Mouse (Mus musculus): ENCODE measurements around the gene Tmem51. TPM values are rescaled to one million over a fixed set of nuclear protein-coding genes. Genes with fewer than 3 reads are reported as not detected.

The Tmem51 gene
- polyA plus RNA-seq, 1 experiment from 2014 or later, result 6.4 TPM

- Histone ChIP-seq H3K4me2 (no peak overlapping the region), H3K27ac (no peak overlapping the region), H3K4me1 (replicated peaks) (peaks cover 36% of the 10 kb centered on the region), H3K36me3 (no peaks in the 10 kb centered on the region), H3K27me3 (peaks cover 46% of the 10 kb centered on the region), H3K9me3 (no peaks in the 10 kb centered on the region), H3K4me3 (no peak overlapping the region), H3K9ac (no peak overlapping the region)
- WGBS, result 54% methylated on average over 18 of the region's 18 CpGs
- 0 out of 2 replicates have a peak, but pooled peaks have one; percentile 30 for ATAC-seq (ENCODE audit: low FRiP score)
Measured at GRCm38 (mm10) chr4:142080901-142081630, 3.0 kb downstream of the Tmem51 start.

DNA sequence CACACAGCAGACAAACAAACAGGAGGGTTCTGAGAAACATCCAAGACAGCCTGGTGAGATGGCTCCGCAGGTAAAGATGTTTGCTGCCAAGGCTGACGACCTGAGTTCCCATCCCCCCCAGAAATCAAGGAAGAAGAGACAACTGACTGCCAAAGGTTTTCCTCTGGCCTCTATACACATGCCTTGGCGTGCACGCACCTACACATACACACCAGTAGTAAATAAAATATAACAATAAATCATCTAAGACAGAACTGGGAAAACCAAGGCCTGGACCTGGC lies 3.7 kb downstream of the Tmem51 start:
- Histone ChIP-seq H3K27ac (no peak overlapping the region), H3K36me3 (no peaks in the 10 kb centered on the region), H3K4me3 (no peak overlapping the region), H3K4me1 (replicated peaks) (peaks cover 36% of the 10 kb centered on the region), H3K9me3 (no peaks in the 10 kb centered on the region), H3K9ac (no peak overlapping the region), H3K27me3 (peaks cover 45% of the 10 kb centered on the region), H3K4me2 (no peak overlapping the region)
- WGBS, result 80% methylated on average over 4 of the region's 4 CpGs
- no peak for ATAC-seq (ENCODE audit: low FRiP score)

DNA sequence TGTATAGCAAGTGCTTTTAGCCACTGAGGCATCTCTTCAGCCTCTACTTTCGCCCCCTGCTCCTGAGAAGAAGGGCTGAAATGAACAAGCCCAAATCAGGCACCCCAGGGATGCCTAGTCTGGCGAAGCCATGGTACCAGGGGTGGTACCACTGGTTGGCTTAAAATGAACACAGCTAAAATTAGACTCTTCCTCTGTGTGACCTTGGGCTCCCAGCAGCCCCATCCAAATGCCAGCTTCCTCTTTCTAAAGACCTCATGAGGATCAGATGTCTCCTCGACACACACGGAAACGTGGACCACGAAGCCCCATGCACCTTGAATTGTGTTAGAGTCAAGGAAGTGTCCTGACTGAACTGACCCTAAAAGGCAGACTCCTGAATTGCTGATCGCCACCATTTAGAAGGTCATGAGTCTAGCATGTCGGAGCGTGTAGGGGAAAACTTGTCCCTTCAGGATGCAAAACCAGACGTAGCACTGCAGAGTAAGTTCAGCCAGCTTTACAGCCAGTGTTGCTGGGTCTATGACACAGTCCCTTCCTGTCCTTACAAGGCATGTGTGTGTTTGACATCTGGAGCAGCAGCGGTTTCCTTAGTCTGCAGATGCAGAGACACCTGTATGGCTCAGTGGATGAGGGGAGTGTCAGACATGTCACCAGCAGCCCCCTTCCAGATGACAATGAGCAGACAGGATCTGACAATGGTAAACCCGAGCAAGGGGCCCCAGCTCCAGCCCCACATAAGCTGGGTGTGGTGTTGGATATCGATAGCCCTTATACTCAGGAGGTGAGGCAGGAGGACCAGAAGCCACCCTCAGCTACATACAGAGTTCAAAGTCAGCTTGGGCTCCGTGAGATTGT lies 4.2 kb downstream of the Tmem51 start:
- Histone ChIP-seq H3K27me3 (peaks cover 41% of the 10 kb centered on the region), H3K4me1 (replicated peaks) (peaks cover 32% of the 10 kb centered on the region), H3K9me3 (no peaks in the 10 kb centered on the region), H3K27ac (no peak overlapping the region), H3K9ac (peak overlapping the region; percentile 1; the same call in 1 of the 2 replicates), H3K4me3 (no peak overlapping the region), H3K4me2 (no peak overlapping the region), H3K36me3 (no peaks in the 10 kb centered on the region)
- ATAC-seq (ENCODE audit: low FRiP score), result no peak
- 82% methylated on average over 14 of the region's 14 CpGs for WGBS

DNA sequence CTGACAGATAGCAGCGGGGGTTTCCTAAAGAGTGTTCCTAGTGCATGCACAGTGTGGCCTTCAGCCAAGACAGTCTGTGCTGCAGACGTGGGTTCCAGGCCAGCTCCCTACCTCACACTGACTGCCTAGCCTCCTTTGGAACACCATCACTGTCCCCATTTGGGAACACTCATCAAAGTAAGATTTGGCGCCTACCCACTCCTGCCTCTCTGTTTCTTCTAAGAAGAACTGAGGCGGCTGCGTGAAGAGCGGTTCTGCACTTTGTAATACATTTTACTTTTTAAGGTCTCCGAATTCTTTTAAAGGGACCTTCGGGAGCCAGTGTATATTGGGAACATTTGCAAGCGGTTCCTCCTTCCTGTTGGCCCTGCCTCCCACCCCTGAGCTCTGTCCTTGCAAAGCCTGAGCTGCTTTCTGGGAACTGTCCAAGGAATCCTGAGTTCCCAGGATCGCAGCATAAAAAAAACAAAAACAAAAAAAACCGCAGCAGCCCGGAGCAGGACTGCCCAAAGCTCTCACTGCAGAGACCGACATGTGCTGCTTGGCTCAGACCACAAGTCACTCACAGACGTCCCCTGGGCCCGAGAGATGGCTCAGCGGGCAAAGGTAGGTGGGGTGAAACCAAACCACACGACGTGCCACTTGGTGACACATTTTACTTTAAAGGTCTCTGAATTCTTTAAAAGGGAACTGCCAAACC lies 6.4 kb downstream of the Tmem51 start:
- H3K4me3 ChIP-seq, result no peak overlapping the region
- H3K27ac ChIP-seq, result no peak overlapping the region
- no peaks in the 10 kb centered on the region for H3K9me3 ChIP-seq
- 45% methylated on average over 18 of the region's 18 CpGs for WGBS
- no peak overlapping the region for H3K9ac ChIP-seq
- H3K4me1 ChIP-seq (replicated peaks), result peaks cover 16% of the 10 kb centered on the region
- no peak overlapping the region for H3K4me2 ChIP-seq
- peaks cover 22% of the 10 kb centered on the region for H3K27me3 ChIP-seq
- ATAC-seq (ENCODE audit: low FRiP score), result no peak
- H3K36me3 ChIP-seq, result no peaks in the 10 kb centered on the region

- H3K4me3 ChIP-seq, result no peak overlapping the region
- ATAC-seq (ENCODE audit: low FRiP score), result no peak
- H3K4me1 ChIP-seq (replicated peaks), result peaks cover 16% of the 10 kb centered on the region
- no peaks in the 10 kb centered on the region for H3K36me3 ChIP-seq
- no peak overlapping the region for H3K9ac ChIP-seq
- no peaks in the 10 kb centered on the region for H3K9me3 ChIP-seq
- H3K27ac ChIP-seq, result no peak overlapping the region
- H3K4me2 ChIP-seq, result no peak overlapping the region
- H3K27me3 ChIP-seq, result peaks cover 19% of the 10 kb centered on the region
- WGBS, result 73% methylated on average over 1 of the region's 1 CpGs
Measured at GRCm38 (mm10) chr4:142076883-142077282, 7.2 kb downstream of the Tmem51 start.

- Histone ChIP-seq H3K4me3 (no peak overlapping the region), H3K4me2 (no peak overlapping the region), H3K36me3 (no peaks in the 10 kb centered on the region), H3K9me3 (no peaks in the 10 kb centered on the region), H3K27me3 (peaks cover 23% of the 10 kb centered on the region), H3K27ac (no peak overlapping the region), H3K4me1 (replicated peaks) (peaks cover 20% of the 10 kb centered on the region), H3K9ac (no peak overlapping the region)
- no peak for ATAC-seq (ENCODE audit: low FRiP score)
- WGBS, result 84% methylated on average over 11 of the region's 11 CpGs
Measured at GRCm38 (mm10) chr4:142075931-142076330, 8.2 kb downstream of the Tmem51 start.

GRCm38 (mm10) chr4:142074060-142074732 lies 9.9 kb downstream of the Tmem51 start:
- Histone ChIP-seq H3K4me3 (no peak overlapping the region), H3K4me2 (no peak overlapping the region), H3K9me3 (no peaks in the 10 kb centered on the region), H3K4me1 (replicated peaks) (peaks cover 18% of the 10 kb centered on the region), H3K27ac (no peak overlapping the region), H3K36me3 (no peaks in the 10 kb centered on the region), H3K9ac (no peak overlapping the region), H3K27me3 (peaks cover 37% of the 10 kb centered on the region)
- ATAC-seq (ENCODE audit: low FRiP score), result no peak
- WGBS, result 69% methylated on average over 13 of the region's 13 CpGs

DNA sequence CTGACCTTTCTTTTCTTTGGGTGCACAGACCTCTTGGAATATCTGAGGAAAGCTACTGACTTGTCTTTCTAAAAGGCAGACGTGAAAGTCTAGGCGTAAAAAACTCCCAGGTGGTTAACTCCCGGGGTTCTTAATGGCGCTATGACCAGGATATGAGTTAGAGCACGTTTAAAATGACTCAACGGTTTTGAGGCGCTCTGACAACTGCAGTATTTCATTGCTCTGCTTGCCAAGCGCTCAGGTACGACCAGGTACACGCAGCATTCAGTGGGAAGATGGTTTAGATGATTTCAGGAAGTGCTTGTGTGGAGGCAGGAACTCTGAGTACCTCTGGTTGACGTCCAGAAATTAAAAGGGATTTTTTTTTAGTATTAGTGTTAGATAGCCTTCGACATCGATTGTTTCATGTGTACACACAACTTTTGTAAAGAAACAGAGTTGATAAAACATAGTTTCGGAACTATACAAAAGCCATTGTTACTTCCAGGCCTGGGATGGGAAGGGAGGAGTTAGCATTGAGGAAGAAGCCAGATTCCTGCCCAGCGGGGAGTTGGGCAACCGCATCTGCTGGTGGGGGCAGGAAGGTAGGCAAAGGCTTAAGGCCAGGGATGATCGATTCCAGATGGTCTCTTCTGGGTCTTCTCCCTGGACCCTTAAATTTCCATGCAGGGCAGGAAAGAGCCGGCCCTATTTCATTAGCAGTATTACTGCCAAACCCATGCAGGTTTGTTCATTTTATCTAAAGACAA lies 12.7 kb downstream of the Tmem51 start:
- Histone ChIP-seq H3K4me3 (no peak overlapping the region), H3K4me1 (replicated peaks) (peaks cover 22% of the 10 kb centered on the region), H3K4me2 (no peak overlapping the region), H3K36me3 (no peaks in the 10 kb centered on the region), H3K27me3 (peaks cover 43% of the 10 kb centered on the region), H3K27ac (no peak overlapping the region), H3K9me3 (no peaks in the 10 kb centered on the region), H3K9ac (no peak overlapping the region)
- WGBS, result 9% methylated on average over 18 of the region's 18 CpGs
- no peak for ATAC-seq (ENCODE audit: low FRiP score)

DNA sequence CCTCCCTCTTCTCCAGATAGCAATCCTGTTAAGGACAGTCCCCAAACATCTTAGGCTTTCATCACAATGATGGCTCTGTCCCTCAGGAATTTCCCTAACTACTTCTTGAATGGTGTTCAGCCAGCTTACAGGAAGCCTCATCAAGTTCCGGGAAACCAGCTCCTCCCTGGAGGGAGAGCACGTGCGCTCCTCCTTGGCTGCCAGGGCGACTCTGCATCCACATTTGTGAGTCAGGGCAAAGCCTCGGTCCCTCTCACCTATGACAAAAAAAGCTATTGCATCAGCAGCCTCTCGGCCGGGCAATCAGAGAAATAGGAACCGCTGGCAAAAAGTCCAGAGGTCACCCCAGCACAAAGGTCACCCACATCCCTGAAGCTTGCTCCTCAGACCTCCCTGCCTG lies 13.3 kb downstream of the Tmem51 start:
- no peak overlapping the region for H3K4me2 ChIP-seq
- H3K4me1 ChIP-seq (replicated peaks), result peaks cover 28% of the 10 kb centered on the region
- H3K36me3 ChIP-seq, result no peaks in the 10 kb centered on the region
- WGBS, result 5% methylated on average over 8 of the region's 8 CpGs
- H3K27ac ChIP-seq, result no peak overlapping the region
- peaks cover 41% of the 10 kb centered on the region for H3K27me3 ChIP-seq
- no peak for ATAC-seq (ENCODE audit: low FRiP score)
- H3K9me3 ChIP-seq, result no peaks in the 10 kb centered on the region
- H3K4me3 ChIP-seq, result no peak overlapping the region
- no peak overlapping the region for H3K9ac ChIP-seq

- Histone ChIP-seq H3K27me3 (peaks cover 35% of the 10 kb centered on the region), H3K36me3 (no peaks in the 10 kb centered on the region), H3K27ac (no peak overlapping the region), H3K4me2 (no peak overlapping the region), H3K9me3 (no peaks in the 10 kb centered on the region), H3K4me1 (replicated peaks) (peaks cover 28% of the 10 kb centered on the region), H3K4me3 (no peak overlapping the region), H3K9ac (no peak overlapping the region)
- 18% methylated on average over 18 of the region's 18 CpGs for WGBS
- ATAC-seq (ENCODE audit: low FRiP score), result no peak; the same call in 1 of the 2 replicates
Measured at GRCm38 (mm10) chr4:142068899-142069812, 14.9 kb downstream of the Tmem51 start.

DNA sequence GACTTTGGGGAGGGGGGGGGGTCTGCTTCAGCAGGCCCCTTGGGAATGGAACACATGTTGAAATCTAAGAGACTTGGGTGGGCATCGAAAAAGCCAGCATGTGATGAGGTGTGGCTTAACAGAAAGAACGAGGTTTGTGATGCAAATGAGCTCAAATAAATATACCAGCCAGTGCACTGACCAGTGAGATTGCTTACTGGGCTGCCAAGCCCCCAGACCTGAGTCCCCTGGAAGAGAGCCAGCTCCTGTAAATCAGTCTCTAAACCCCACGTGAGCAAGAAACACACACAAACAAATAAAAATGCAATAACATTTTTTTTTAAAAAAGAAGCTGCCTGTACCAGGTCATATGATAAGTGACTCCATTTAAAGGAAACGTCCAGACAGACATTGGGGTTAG lies 17.5 kb downstream of the Tmem51 start:
- no peak for ATAC-seq (ENCODE audit: low FRiP score)
- no peaks in the 10 kb centered on the region for H3K36me3 ChIP-seq
- H3K4me3 ChIP-seq, result no peak overlapping the region
- 30% methylated on average over 4 of the region's 4 CpGs for WGBS
- no peak overlapping the region for H3K4me2 ChIP-seq
- no peaks in the 10 kb centered on the region for H3K9me3 ChIP-seq
- H3K27me3 ChIP-seq, result peaks cover 24% of the 10 kb centered on the region
- peaks cover 25% of the 10 kb centered on the region for H3K4me1 ChIP-seq (replicated peaks)
- H3K9ac ChIP-seq, result 0 out of 2 replicates have a peak overlapping the region, but pooled peaks have one; percentile 11
- H3K27ac ChIP-seq, result no peak overlapping the region

Data from hindbrain, embryonic 13.5 days (tissue).